Mouse (Mus musculus): ENCODE measurements around the gene Cmtm4.

GRCm38 (mm10) chr8:104427703-104428102 is 32.1 kb upstream of the Cmtm4 start:
- TF ChIP-seq ZC3H11A (IDR thresholded peaks at IDR 0.05; ENCODE audit: borderline replicate concordance, low read depth, low read length) = no peak
- no peak for TF ChIP-seq ZNF384 (IDR thresholded peaks at IDR 0.05; ENCODE audit: low read depth, low read length)

Measured in ES-E14 (cell line).